Mouse (Mus musculus) fat pad, adult 2 months (tissue): ENCODE results near the gene Rap1b.

Source experiments
- DNase-seq: peaks from one replicate; pipeline ENCODE4 v3.0.0-alpha.2; 2011; ENCODE audit warnings: low read depth, low spot score; ENCODE audit errors: extremely low read depth

Rap1b gene

GRCm38 (mm10) chr10:117859800-117860199 lies 14.0 kb upstream of the Rap1b start:
- no peak for DNase-seq

- no peak for DNase-seq
These were observed 12.4 kb upstream of the Rap1b start for GRCm38 (mm10) chr10:117858241-117858640.

- no peak for DNase-seq
These were observed 10.3 kb upstream of the Rap1b start for GRCm38 (mm10) chr10:117856001-117856720.

DNA sequence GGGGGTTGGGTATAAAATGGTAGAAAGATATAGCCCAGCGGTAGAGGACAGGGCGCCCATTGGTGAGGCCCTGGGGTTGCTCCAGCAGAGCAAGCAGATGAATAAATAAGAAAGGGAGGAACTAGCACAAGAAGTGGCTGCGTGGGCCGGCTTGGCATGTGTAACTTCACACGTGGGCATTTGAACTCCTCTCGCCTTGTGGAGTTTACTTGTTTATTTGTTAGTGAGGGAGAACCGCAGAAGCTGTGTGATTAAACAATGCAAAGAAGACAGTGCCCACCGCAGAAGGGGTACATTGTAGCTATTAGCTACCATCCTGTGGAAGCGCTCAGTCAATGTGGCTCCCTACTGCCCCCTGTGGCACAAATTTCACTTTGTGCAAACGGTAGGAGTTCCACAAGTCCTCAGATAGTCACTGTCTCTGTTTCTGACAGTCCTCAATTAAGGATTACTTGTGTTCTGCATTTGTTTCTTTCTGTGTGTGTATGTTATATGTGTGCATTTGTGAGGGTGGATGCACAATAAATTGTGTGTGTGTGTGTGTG lies 6.9 kb upstream of the Rap1b start:
- DNase-seq = no peak

GRCm38 (mm10) chr10:117848981-117849380 lies 3.1 kb upstream of the Rap1b start:
- DNase-seq = no peak

DNA sequence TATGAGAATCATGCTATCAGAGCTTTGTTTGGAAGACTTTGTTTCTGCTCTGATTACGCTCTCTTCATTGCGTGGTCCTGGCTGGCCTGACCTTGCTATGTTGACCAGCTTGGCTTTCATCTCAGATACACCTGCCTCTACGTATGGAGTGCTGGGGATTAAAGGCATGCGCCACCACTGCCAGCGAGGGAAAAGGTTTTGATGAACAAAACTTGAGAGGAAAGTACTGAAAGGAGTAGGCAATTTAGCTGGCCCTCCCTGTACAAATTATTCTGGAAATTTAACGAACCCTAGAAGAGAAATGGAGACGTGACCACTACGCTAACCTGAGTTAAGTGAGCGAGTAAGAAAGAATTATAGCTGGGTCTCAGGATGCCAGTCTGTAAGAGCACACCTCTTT lies 961 bp upstream of the Rap1b start:
- DNase-seq = no peak

DNA sequence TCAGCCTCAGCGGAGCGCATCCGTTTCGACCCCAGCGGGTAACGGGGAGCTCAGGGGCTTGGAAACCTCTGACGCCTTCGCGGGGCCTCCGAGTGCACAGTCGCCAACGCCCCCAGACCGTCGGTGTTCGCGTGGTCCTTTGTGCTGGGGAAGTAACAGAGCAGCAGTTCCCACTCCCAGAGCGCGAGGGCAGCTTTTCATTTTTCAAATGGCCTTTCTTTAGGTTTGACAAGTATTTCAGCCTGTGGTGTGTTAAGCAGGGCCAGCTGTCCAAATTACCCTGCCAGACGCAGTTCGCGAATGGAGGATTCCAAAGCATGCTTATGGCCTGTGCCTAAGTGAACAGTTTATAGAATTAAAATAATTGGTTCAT lies 411 bp upstream of the Rap1b start:
- DNase-seq = no peak

DNA sequence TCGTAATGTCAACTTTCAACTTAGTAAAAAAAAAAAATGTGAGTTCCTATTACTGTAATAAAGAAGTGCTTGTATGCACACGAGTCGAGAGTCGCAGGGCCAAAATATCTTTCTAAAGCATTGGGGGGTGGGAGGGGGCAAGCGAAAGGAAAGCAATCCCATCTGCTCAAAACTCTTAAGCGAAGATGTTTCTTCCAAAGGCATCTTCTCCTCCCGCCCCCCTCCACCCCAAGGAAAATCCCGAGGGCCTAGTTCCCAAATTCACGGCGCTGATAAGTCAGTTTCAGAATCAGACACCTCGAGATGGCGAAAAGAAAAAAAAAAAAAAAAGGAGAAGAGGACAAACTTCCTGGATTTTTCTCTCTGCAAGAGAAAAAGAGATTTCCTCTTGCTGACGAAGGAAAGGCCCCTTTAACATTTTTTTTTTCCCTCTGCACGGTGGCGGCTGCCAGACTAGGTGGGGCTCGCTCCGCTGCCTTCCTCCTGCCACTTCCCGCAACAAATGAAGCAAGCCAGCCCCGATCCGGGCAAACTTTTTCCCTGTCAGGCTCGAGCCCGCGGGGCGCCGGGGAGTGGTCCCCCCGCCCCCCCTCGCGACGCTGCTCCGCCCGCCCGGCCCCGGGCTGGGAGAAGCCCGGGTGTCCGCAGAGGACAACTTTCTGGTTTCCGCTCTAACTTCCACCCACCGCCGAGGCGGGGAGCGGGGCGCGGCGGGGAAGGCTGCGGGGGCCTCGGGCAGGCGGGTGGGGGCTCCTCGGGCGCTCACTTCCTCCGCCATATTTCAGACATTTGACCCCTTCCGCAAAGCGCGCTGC lies 846 bp downstream of the Rap1b start:
- no peak for DNase-seq

GRCm38 (mm10) chr10:117844279-117844678 lies 1.6 kb downstream of the Rap1b start:
- no peak for DNase-seq

DNA sequence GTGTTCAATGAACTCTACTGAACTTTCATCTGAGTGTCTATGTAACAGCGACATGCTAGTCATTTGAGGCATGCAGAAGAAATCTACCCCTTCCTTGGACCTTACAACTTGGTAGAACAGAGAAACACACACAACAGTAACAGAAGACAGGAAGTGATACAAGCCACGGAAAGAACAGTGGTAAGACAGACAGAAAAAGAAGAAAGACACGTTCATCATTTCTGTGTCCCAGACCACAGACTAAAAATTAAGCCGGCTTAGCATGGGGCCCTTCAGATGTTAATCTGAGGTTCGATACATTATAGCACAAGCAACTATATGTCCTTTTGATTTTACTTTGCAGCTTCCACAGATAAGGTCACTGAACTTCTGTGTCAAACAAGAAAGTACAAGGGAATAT lies 2.1 kb downstream of the Rap1b start:
- DNase-seq = no peak

DNA sequence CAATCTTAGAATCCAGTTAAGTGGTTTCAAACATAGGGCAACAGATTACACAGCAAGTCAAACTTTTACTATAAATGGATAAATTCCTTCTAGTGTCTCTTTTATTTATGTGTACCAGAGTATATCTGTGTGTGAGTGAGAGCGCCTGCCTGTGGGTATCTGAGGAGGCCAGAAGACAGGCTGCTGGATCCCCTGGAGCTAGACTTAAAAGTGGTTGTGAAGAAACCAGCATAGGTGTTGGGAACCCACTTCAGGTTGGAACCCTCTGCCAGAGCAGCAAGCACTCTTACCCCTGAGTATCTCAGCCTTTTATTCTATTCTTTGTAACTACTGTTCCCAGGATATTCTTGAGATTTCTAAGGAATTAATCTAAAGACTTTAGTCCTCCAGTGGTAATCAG lies 4.1 kb downstream of the Rap1b start:
- no peak for DNase-seq

GRCm38 (mm10) chr10:117840431-117840995 lies 5.3 kb downstream of the Rap1b start:
- no peak for DNase-seq

DNA sequence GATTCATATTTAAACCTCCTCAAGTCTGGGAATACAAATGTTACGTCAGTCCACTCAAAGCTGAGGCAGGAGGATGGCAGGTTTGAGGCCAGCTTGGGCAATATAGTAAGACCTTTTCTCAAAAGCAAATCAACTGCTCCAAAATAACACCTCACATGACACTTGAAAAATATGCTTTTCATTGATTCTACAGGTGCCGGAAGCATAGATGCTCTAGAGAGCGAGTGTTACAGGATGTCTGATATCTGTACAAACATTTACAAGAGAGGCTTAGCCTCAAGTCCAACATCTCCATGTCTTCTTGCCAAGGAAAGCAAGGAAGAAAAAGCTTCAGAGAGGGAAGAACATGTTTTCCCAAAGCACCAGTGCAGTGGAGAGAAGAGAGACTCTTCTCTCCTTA lies 6.1 kb downstream of the Rap1b start:
- DNase-seq = no peak

DNA sequence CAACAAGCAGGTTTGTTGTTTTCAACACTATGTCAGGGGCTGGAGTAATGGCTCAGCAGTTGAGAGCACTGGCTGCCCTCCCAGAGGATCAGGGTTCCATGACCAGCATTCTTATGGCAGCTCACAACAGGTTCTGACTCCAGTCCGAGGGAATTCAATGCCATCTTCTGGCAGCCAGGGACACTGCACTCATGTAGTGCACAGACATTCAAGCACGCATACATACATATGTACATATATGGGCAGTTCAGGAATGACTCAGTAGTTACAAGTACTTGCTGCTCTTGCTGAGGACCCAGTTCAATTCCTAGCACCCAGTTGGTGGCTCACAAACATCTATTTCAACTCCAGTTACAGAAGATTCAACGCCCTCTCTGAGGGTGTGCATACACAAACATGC lies 6.9 kb downstream of the Rap1b start:
- no peak for DNase-seq

DNA sequence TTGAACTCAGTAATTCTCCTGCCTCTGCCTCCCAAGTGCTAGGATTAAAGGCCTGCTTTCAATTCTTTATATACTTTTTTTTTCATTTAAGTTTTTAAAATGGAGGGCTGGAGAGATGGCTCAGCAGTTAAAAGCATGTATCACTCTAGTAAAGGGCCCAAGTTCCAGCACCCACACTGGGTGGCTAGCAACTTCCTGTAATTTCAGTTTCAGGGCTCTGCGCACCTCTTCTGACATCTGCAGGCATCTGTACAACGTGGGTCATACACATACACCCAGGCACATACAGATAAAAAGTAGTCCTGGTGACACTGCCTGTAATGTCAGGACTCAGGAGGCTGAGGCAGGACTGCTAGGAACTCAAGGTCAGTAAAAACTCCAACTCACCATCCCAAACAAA lies 9.5 kb downstream of the Rap1b start:
- no peak for DNase-seq

GRCm38 (mm10) chr10:117835453-117835852 lies 10.4 kb downstream of the Rap1b start:
- no peak for DNase-seq

- DNase-seq = no peak
These were observed 15.0 kb downstream of the Rap1b start for GRCm38 (mm10) chr10:117830797-117831196.

DNA sequence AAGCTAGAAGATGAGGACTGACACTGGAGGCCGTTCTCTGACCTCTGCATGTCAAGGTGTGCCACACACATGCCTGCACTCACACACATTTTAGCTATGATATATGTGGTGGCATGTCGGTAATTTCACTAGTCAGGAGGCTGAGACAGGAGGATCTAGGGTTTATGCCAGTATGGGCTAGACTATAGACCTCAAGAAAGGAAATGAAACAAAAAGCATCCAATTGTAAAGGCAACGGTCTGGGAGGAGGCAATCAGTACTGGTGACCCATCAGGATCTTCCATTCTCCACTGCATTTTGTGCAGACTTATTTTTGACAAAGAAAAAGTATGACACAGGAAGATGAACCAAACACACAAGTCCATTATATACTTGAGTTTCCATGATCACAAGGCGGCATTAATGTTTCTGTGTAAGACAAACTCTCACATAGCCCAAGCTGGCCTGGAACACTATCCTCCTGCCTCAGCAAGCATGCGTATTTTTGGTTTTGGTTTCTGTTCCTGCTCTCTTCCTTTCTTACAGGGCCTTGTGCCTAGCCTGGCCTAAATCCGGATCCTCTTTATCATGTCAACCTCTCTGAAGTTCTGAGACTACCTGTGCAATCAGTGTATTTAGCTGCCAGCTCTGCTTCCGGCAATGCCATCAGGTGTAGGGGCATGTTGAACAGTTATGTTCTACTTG lies 16.2 kb downstream of the Rap1b start:
- DNase-seq = no peak

DNA sequence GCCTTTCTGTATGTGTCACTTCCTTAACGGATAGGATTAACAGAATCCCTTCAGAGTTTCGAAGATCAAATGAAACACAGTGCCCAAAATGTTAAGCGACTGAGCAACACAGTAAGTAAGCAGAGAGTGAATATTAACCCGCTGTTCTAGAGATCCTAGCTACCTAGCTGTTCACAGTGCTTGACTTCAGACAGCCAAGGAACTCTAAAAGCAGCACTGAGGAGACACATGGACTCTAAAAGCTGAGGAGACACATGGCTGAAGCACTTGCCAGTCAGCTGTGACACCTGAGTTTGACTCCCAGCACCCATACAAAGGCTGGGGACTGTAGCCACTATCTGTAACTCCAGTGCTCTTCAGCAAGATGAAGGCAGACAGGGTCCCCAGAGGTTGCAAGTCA lies 16.8 kb downstream of the Rap1b start:
- DNase-seq = no peak

GRCm38 (mm10) chr10:117828536-117828935 lies 17.3 kb downstream of the Rap1b start:
- peak; percentile 25 for DNase-seq

GRCm38 (mm10) chr10:117824647-117825046 lies 21.2 kb downstream of the Rap1b start:
- DNase-seq = no peak
